Mouse (Mus musculus) T-cell, adult 2 months (primary cell): ENCODE data around the gene Apoa2.
A peak's percentile ranks its signal among the peaks of the same experiment; 100 is the strongest.
"Not testable (repeated sequence)": the region's sequence is repeated elsewhere in the genome, so short reads cannot be mapped to it uniquely, and the experiment has no call there.

Source experiments
- DNase-seq: peaks from one replicate; pipeline ENCODE4 v3.0.0; 2022; ENCODE audit warnings: low spot score

The Apoa2 gene

GRCm38 (mm10) chr1:171235791-171236190, 10.9 kb downstream of the Apoa2 start:
- no peak for DNase-seq

GRCm38 (mm10) chr1:171237438-171237837, 12.6 kb downstream of the Apoa2 start:
- no peak for DNase-seq

- DNase-seq: peak; percentile 54
Measured at GRCm38 (mm10) chr1:171238463-171238862, 13.6 kb downstream of the Apoa2 start.

- DNase-seq: no peak
Measured at GRCm38 (mm10) chr1:171239992-171240744, 15.3 kb downstream of the Apoa2 start.

- no peak for DNase-seq
Measured at GRCm38 (mm10) chr1:171240911-171241310, 16.1 kb downstream of the Apoa2 start.

GRCm38 (mm10) chr1:171241952-171242351, 17.1 kb downstream of the Apoa2 start:
- not testable (repeated sequence) for DNase-seq

- DNase-seq: no peak
Measured at GRCm38 (mm10) chr1:171245353-171245752, 20.5 kb downstream of the Apoa2 start.

- DNase-seq: peak; percentile 98
Measured at GRCm38 (mm10) chr1:171246709-171247452, 22.0 kb downstream of the Apoa2 start.

- DNase-seq: no peak
Measured at GRCm38 (mm10) chr1:171247453-171247841, 22.6 kb downstream of the Apoa2 start.

- DNase-seq: no peak
Measured at GRCm38 (mm10) chr1:171247916-171248315, 23.1 kb downstream of the Apoa2 start.

- no peak for DNase-seq
Measured at GRCm38 (mm10) chr1:171248386-171249226, 23.8 kb downstream of the Apoa2 start.

- DNase-seq: no peak
Measured at GRCm38 (mm10) chr1:171249913-171250600, 25.2 kb downstream of the Apoa2 start, which contains the start of gene Adamts4. Adamts4 (plus strand) TSS chr1:171250421.

- DNase-seq: no peak
Measured at GRCm38 (mm10) chr1:171250680-171251593, 26.1 kb downstream of the Apoa2 start, which contains the start of gene Ndufs2. Ndufs2 (minus strand) TSS chr1:171251388.

GRCm38 (mm10) chr1:171251594-171252324, 26.9 kb downstream of the Apoa2 start:
- DNase-seq: no peak

- no peak for DNase-seq
Measured at GRCm38 (mm10) chr1:171252415-171252814, 27.6 kb downstream of the Apoa2 start.

GRCm38 (mm10) chr1:171256095-171256818, 31.4 kb downstream of the Apoa2 start:
- DNase-seq: no peak

- DNase-seq: peak; percentile 58
Measured at GRCm38 (mm10) chr1:171256937-171257548, 32.2 kb downstream of the Apoa2 start.

GRCm38 (mm10) chr1:171257781-171258180, 32.9 kb downstream of the Apoa2 start:
- DNase-seq: no peak

GRCm38 (mm10) chr1:171258921-171259320, 34.1 kb downstream of the Apoa2 start:
- no peak for DNase-seq
